Mouse (Mus musculus) heart, postnatal 36 days (tissue): ENCODE measurements around the gene Blvra. TPM values are rescaled to one million over a fixed set of nuclear protein-coding genes. Genes with fewer than 3 reads are reported as not detected.
"Not testable (repeated sequence)": the region's sequence is repeated elsewhere in the genome, so short reads cannot be mapped to it uniquely, and the experiment has no call there.

Experiments used
- DNase-seq, 2 experiments: peaks; one replicate each; pipeline ENCODE4 v3.0.0; 2021 to 2022
- intact Hi-C: fragments of 180-260 bp; cut with DNase I; formaldehyde crosslinking; loops from one replicate; pipeline ENCODE4 v1.15.1; 2025
- total RNA-seq, 2 experiments: library from RNA; stranded (reverse); gene quantifications; 2 replicates each; pipeline ENCODE4 v1.2.3; 2021

Blvra gene
- total RNA-seq: 10 to 100 TPM; 19.0 to 19.9 TPM

DNA sequence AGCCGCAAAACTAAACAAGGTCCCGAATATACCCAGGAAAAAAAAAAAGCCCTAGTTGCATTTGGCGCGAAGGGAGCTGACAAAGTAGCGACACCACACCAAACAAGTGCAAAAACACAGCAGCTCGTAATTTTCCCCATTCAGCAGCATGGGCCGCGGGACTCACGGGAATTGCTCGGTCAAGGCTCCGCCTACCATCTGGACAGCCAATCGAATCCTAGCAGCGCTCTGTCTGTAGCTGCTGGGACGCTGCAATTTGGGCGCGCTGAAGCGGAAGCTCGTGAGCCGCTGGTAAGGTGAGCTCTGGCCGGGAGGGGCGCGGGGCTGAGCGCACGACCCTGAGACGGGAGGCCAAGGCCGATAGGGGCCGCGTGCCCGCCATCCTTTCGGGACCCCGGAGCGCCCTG is at the start of gene Blvra:
Blvra (plus strand) TSS at position 231 of the 407 bp plus-strand sequence.
- DNase-seq: peak; percentile 85 to 86
- intact Hi-C loops: loop anchor here (5.0 kb wide), 1 partner anchor 62 kb away; the partner anchor contains the start of gene Ncaph

- intact Hi-C loops: no loop called here
- no peak for DNase-seq
Measured at GRCm38 (mm10) chr2:127035006-127035605, 35.4 kb upstream of the Blvra start.

- intact Hi-C loops: no loop called here
- no peak for DNase-seq
Measured at GRCm38 (mm10) chr2:127037299-127037698, 33.2 kb upstream of the Blvra start.

- DNase-seq: no peak
- intact Hi-C loops: no loop called here
Measured at GRCm38 (mm10) chr2:127061471-127061870, 9.0 kb upstream of the Blvra start.

DNA sequence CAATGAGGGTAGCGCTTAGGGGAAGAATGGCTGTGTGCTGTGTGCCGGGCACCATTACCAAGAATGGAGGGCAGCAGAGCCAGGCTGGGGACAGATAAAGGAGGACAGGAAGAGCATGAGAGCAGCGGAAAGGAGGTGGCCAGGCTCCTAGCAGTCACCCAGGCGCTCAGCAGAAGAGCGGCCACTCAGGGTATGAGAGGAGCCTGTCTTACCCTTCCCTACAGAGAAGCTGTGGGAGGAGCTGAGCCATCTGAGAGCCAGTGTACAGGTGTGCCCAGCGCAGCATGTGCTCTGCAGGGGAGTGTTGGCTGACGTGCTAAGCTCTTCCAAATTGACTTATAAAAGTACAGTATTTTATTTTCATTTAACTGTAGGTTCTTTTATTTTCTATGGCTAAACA is 1.7 kb upstream of the Blvra start:
- intact Hi-C loops: no loop called here
- no peak for DNase-seq

DNA sequence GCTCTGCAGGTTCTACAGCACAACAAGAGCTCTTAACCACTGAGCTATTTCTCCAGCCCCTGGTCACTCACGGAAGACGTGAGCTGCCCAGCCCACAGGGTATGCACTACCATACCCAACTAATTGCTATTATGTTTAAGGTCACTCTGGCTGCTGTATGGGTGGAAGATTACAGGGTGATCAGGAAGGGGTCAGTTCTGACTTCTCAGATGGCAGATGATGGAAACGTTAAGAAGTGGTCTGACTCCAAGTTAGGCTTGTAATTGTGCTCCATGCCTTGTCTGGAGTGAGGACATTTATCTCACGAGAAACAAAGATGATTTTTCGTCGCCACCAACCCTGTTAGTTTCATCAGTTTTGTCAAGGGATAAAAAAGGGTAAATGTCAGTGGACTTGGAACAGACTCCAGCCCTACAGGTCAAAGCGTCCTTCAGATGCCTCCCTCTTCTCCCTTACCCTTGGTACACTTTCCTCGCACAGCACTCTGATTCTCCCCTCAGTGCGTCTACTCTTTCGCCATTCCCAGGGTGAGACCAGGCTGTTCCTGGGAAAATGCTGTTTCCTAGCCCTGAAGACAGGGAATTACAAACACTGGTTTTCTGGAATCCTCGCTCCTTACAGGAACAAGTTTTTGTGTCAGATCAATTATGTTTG is 557 bp upstream of the Blvra start:
- intact Hi-C loops: loop anchor here (5.0 kb wide), 1 partner anchor 62 kb away; the partner anchor contains the start of gene Ncaph
- no peak for DNase-seq

DNA sequence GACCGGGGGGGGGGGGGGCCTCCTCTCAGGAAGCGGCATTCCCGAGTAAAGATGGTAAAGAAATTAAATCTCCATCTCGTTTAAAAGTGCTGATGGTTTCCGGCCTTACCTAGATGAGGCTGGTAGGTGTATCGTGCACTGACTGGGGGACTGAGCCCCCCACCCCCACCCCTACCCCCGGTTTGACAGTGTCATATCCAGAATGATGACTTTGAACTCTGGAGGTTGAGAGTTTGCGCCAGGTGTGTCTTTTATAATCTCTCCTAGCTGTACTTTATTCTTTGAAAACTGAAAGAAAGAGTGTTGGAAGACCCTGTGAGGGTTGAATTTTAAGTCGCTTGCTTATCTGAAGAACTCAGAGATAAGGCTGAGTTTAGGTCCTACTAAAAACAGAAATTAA is 414 bp downstream of the Blvra start:
- no peak for DNase-seq
- intact Hi-C loops: loop anchor here (5.0 kb wide), 1 partner anchor 61 kb away; the partner anchor contains the start of gene Ncaph

DNA sequence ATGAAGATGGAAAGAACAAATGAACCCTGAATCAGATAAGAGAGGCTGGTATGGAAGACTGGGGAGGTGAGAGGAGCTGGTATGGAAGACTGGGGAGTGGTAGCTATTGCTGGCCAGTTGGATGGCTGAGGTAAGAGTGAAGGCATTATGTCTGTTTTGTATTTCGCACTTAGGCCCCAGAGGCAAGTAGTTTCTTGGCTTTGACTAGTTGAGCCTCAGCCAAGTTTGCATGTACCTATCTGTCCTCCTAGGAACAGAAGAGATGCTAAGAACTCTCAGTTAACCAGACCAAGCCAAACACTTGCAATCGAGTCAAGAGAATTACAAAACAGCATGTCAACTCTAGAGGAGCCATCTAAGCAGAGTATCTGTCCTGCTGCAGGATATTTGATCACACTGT is 3.7 kb downstream of the Blvra start:
- no peak for DNase-seq
- intact Hi-C loops: loop anchor here (5.0 kb wide), 1 partner anchor 58 kb away; the partner anchor contains the start of gene Ncaph

DNA sequence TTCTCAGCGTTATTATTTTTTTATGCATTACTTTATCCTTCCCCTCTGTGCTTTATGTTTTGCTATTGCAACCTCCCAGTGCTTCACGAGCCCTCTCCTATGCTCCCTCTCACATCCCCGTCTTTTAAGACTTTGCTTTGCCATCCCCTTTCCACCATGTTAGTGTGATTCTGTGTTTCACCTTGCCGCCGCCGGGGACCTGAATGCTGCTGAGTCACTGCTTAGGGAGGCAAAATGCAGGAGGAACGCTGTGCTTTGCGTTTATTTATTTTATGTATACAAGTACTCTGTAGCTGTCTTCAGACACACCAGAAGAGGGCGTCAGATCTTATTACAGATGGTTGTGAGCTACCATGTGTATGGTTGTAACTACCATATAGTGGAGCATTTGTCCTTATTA is 7.1 kb downstream of the Blvra start:
- intact Hi-C loops: no loop called here
- DNase-seq: no peak

- DNase-seq, intact Hi-C loops: not testable (repeated sequence)
Measured at GRCm38 (mm10) chr2:127079066-127079465, 8.6 kb downstream of the Blvra start.

GRCm38 (mm10) chr2:127079881-127080590 is 9.6 kb downstream of the Blvra start:
- DNase-seq: peak in 1 of 2 experiments; percentile 14
- intact Hi-C loops: no loop called here

DNA sequence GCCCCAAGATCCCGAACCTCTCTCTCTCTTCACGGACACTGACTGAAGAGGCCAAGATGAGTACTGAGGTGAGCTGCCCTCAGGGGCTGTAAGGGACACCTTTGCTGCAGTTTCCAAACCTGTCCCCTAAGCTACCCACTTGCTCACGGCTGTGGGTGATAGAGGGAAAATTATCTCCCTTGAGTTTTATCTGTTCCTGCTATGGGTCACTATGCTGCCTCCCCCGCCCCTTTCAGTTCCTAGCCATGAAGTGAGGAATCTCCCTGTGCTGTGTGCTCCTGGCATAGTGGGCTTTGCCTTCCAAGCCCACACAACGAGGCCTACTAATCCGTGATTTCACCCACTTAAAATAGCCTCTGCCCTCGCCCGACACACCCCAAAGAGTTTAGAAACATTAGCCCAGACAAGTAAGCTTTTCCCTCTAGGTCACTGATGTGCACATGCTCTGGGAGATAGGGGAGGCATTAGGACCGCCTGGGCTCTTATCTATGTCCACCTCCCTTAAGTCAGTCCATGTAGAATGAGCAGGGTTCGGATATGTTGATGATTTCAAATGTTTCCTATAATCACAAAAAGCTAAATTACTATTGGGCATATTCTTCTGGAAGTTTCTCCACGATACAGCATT is 10.2 kb downstream of the Blvra start:
- intact Hi-C loops: no loop called here
- no peak for DNase-seq

GRCm38 (mm10) chr2:127086235-127086634 is 15.8 kb downstream of the Blvra start:
- intact Hi-C loops: no loop called here
- no peak for DNase-seq

- intact Hi-C loops, DNase-seq: not testable (repeated sequence)
Measured at GRCm38 (mm10) chr2:127090151-127090550, 19.7 kb downstream of the Blvra start.

GRCm38 (mm10) chr2:127092000-127092399 is 21.5 kb downstream of the Blvra start:
- no peak for DNase-seq
- intact Hi-C loops: no loop called here

GRCm38 (mm10) chr2:127108986-127109385 is 38.5 kb downstream of the Blvra start:
- intact Hi-C loops: loop anchor here (5.0 kb wide), 1 partner anchor 93 kb away; no protein-coding TSS in a partner anchor
- DNase-seq: no peak

DNA sequence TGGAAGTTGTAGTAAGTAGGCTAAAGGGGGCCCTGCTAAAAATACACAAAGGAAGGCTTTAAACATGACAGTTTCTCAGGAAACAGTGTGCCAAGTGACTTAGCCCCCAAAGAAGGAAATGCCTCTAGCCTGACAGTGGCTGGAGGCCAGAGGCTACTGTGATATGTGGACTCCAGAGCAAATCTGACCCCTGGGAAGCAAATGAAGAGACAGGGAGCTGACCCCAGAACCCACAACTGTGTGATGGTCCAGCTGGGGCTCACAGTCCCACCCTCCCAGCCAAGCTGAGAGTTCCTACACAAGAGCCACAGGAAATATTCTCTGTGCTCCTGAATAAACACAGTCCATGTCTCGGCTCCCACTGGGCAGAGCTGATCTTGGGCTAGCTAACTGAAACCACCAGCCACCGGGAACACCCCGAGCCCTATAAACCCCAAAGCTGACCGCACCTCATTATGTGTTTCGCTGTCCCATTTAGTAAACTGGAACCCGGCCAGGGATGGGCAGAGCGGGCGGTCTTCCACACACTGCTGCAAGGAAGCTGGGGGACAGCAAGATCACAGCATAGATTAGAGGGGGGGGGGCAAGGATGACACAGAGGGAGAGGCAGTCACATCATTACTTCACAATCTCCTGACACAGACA is 51.2 kb downstream of the Blvra start:
- intact Hi-C loops: no loop called here
- DNase-seq: peak; percentile 19 to 28

GRCm38 (mm10) chr2:127128926-127129325 is 58.5 kb downstream of the Blvra start:
- intact Hi-C loops: no loop called here
- DNase-seq: no peak

DNA sequence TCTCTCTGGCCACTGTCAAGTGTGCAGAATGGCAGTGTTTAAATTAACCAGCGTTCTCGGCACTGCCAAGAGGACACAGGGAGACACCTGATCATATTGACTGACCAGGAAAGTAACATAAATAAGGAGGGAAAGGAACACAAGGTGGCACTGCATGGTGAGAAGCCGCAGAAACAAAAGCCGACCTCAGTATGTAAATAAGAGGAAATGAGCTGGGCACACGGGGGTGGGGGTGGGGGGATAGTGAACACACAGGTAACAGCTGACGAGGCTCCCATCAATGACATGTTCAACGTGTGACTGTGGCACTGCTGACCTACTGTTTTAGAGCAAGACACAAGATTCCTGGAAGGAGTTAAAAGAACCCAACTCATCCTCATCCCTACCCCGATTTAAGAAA is 60.9 kb downstream of the Blvra start:
- DNase-seq: no peak
- intact Hi-C loops: loop anchor here (5.0 kb wide), 1 partner anchor 59 kb away; the partner anchor contains the start of gene Blvra
